In the genomic region with DNA sequence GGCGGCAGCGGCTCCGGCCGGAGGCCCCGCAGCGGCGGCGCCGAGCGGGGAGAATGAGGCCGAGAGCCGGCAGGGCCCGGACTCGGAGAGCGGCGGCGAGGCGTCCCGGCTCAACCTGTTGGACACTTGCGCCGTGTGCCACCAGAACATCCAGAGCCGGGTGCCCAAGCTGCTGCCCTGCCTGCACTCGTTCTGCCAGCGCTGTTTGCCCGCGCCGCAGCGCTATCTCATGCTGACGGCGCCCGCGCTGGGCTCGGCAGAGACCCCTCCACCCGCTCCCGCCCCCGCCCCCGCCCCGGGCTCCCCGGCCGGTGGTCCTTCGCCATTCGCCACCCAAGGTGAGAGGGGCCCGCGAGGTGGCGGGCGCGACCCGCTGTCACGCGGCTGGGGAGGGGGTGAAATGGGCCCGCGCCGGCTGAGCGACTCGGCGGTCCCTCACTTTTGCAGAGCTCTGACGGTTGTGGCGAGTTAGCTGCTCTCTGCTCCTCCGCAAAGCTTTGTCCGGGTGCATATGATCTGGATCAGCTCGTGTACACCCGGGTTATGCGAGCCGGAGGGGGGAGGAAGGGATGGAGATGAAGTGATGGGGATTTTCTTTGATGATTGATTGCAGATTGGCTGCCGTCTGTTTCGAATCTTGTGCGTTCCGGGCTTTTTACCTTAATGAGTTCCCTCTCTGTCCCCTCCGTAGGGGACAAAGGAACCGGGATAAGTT, we compare ENCODE assay signal across 8 mouse cellular contexts. TPM values are rescaled to one million over a fixed set of nuclear protein-coding genes. Genes with fewer than 3 reads are reported as not detected.
DNase-seq lines count a peak whose midpoint lies in the region; ATAC-seq and TF ChIP-seq lines count a peak whose summit lies in the region.

No protein-coding gene starts in this region.

- peaks cover 48% of the 10 kb centered on the region for H3K79me3 ChIP-seq in C2C12 (ENCODE audit: low read depth)

- ATAC-seq in forebrain, embryonic 11.5 days (replicated peaks; ENCODE audit: low FRiP score), result peak; percentile 70
- ATAC-seq in heart, embryonic 15.5 days (replicated peaks; ENCODE audit: insufficient number of reproducible peaks, insufficient read depth, low FRiP score, low read depth), result peak; percentile 41
- ATAC-seq in neutrophil, adult 5-6 weeks (ENCODE audit: extremely low read depth, insufficient number of reproducible peaks, low FRiP score, poor library complexity, severe bottlenecking), result peak; percentile 31

- H3K36me3 ChIP-seq in C2C12 (ENCODE audit: control insufficient read depth, insufficient read depth), result peaks cover 4% of the 10 kb centered on the region
- H3K36me3 ChIP-seq in forebrain, embryonic 11.5 days (ENCODE audit: control insufficient read depth, insufficient read depth, low read length), result peaks cover 3% of the 10 kb centered on the region
- H3K36me3 ChIP-seq in heart, embryonic 15.5 days, result peaks cover 24% of the 10 kb centered on the region

- TF ChIP-seq POLR2A in lung, adult 2 months (IDR thresholded peaks at IDR 0.05; ENCODE audit: borderline replicate concordance, extremely low read depth, low read depth, low read length), result no peak

- peak overlapping the region; percentile 99 for H3K27ac ChIP-seq in forebrain, embryonic 11.5 days (ENCODE audit: low read depth, low read length)
- peak overlapping the region; percentile 97 for H3K27ac ChIP-seq in heart, embryonic 15.5 days

- WGBS in forebrain, embryonic 11.5 days, result under 1% methylated on average over 55 of the region's 70 CpGs
- under 1% methylated on average over 70 of the region's 70 CpGs for WGBS in heart, embryonic 15.5 days
- WGBS in lung, adult 2 months, result under 1% methylated on average over 63 of the region's 70 CpGs

- peaks cover 52% of the 10 kb centered on the region for H3K79me2 ChIP-seq in C2C12 (ENCODE audit: control insufficient read depth, insufficient read depth)

- H3K4me1 ChIP-seq in forebrain, embryonic 11.5 days (replicated peaks; ENCODE audit: control insufficient read depth, insufficient read depth, low read length), result no peaks in the 10 kb centered on the region
- H3K4me1 ChIP-seq in heart, embryonic 15.5 days (replicated peaks), result no peaks in the 10 kb centered on the region
- no peaks in the 10 kb centered on the region; the same call in 1 of the 2 replicates for H3K4me1 ChIP-seq in lung, adult 2 months (ENCODE audit: control insufficient read depth, insufficient read depth, low read length)

- TF ChIP-seq CTCF in C2C12 (IDR thresholded peaks at IDR 0.05; ENCODE audit: control insufficient read depth, insufficient read depth, insufficient read length), result no peak
- no peak for TF ChIP-seq CTCF in lung, adult 2 months (IDR thresholded peaks at IDR 0.05; ENCODE audit: insufficient read depth, low read length)

- no peaks in the 10 kb centered on the region for H3K27me3 ChIP-seq in C2C12 (ENCODE audit: control insufficient read depth, insufficient read depth, insufficient read length)
- no peaks in the 10 kb centered on the region for H3K27me3 ChIP-seq in forebrain, embryonic 11.5 days (ENCODE audit: control insufficient read depth, insufficient read depth, low read length)
- no peaks in the 10 kb centered on the region for H3K27me3 ChIP-seq in heart, embryonic 15.5 days

- DNase-seq in adrenal gland, postnatal 14 days, result peak; percentile 77
- DNase-seq in forebrain, embryonic 11.5 days (ENCODE audit: low spot score), result peak; percentile 91
- peak; percentile 54 to 74 for DNase-seq in kidney, postnatal 25 days
- DNase-seq in lung, adult 2 months, result no peak
- peak; percentile 64 to 66 for DNase-seq in thymus, adult 18-20 months

- peaks cover 34% of the 10 kb centered on the region for H3K9me3 ChIP-seq in forebrain, embryonic 11.5 days (ENCODE audit: control insufficient read depth, low read length)
- peaks cover 25% of the 10 kb centered on the region for H3K9me3 ChIP-seq in heart, embryonic 15.5 days (replicated peaks)

- H3K4me2 ChIP-seq in forebrain, embryonic 11.5 days (ENCODE audit: low read depth, low read length, severe bottlenecking), result peak overlapping the region; percentile 40
- peak overlapping the region; percentile 59 for H3K4me2 ChIP-seq in heart, embryonic 15.5 days

- peak overlapping the region; percentile 98 for H3K9ac ChIP-seq in forebrain, embryonic 11.5 days (ENCODE audit: low read length)
- peak overlapping the region; percentile 95 for H3K9ac ChIP-seq in heart, embryonic 15.5 days

- peak overlapping the region; percentile 53 for H3K4me3 ChIP-seq in C2C12 (ENCODE audit: insufficient read depth, poor library complexity, severe bottlenecking)
- peak overlapping the region; percentile 89 for H3K4me3 ChIP-seq in forebrain, embryonic 11.5 days (ENCODE audit: low read depth, low read length)
- H3K4me3 ChIP-seq in heart, embryonic 15.5 days, result peak overlapping the region; percentile 94
- peak overlapping the region; percentile 74 for H3K4me3 ChIP-seq in lung, adult 2 months (replicated peaks; ENCODE audit: extremely low read depth, low read depth, low read length)

- peak overlapping the region; percentile 100 for H3ac ChIP-seq in C2C12 (ENCODE audit: control insufficient read depth, insufficient read length, low read depth)

TF ChIP-seq in C2C12, 6 proteins besides CTCF, POLR2A, EP300 and RAD21:
- TF ChIP-seq MYOG (IDR thresholded peaks at IDR 0.05; ENCODE audit: control insufficient read depth, extremely low read depth, insufficient read length) (no peak), CEBPB (IDR thresholded peaks at IDR 0.05; ENCODE audit: low read depth) (no peak), MYOD1 (IDR thresholded peaks at IDR 0.05; ENCODE audit: control insufficient read depth, insufficient read length, low read depth) (no peak), MAX (IDR thresholded peaks at IDR 0.05) (no peak)
TF ChIP-seq in C2C12: peak in this region for 0.

RNA-seq across cellular contexts. Expression of gene Trim24, which starts 0.7 kb away (rescaled TPM):
- 7.1 TPM for polyA plus RNA-seq in C2C12 (2012; fragmentation: generic; extraction: Trizol)
- total RNA-seq in adrenal gland, postnatal 14 days (2021), result 42.4 and 43.9 TPM in 2 replicates
- 39.9 and 40.8 TPM in 2 replicates for polyA plus RNA-seq in forebrain, embryonic 11.5 days (2014; fragmentation: Nextera tagmentation; extraction: Ambion mirVana)
- 7.8 and 9.0 TPM in 2 replicates for polyA plus RNA-seq in heart, embryonic 15.5 days (2015; fragmentation: Nextera tagmentation; extraction: Ambion mirVana)
- polyA plus RNA-seq in lung, adult 2 months (2012; rRNA removed), result 11.7 and 12.4 TPM in 2 replicates
- 44.4 and 53.2 TPM in 2 replicates for total RNA-seq in neutrophil, adult 5-6 weeks (2017)
